Mouse (Mus musculus) cerebellum, adult 11 months (tissue): Measurements from ENCODE around the gene Pdpr.
"Not testable (repeated sequence)": the region's sequence is repeated elsewhere in the genome, so short reads cannot be mapped to it uniquely, and the experiment has no call there.

Experiments
- DNase-seq: peaks from one replicate; pipeline ENCODE4 v3.0.0; 2022

Pdpr gene

DNA sequence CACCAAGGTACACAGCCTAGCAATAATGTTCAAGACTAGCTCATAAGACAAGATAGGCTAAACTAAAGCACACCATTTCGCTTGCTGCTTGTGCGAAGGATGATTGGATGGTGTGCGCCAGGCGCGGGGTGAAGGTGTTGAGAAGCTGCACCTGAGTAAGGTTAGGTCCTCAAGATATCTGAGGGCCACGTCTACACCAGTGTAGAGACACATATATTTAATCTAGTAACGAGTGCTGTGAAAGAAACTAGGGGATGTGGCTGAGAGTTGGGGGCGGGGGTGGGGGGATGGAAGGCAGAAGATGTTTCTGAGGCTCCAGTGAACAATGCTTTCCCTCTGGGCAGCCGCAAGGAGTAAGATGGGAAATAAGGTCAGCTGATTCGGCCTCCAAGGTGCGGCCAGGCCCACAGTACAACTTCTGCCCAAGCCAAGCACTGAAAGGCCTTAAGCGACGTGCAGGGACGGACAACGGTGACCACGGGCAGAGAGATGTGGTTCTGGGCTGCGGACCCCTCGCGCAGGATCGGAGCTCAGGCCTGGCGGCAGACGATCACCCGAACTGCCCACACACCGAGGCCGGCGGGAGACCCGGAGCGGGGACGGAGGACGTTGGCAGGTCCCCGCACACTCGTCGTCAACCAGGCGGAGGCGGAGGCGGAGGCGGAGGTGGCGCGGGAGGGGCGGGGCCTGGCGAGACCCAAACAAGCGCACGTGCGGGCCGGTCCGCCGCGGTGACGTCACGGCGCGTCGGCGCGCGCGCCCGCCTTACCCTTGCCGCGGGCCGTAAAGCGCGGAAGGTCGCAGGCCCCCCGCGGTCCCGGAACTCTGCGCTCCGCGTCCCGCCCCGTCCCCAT, at the start of gene Pdpr:
Gene Pdpr, plus strand, starts transcription at position 766 of the 854 bp plus-strand sequence.
- DNase-seq = peak; percentile 92

DNA sequence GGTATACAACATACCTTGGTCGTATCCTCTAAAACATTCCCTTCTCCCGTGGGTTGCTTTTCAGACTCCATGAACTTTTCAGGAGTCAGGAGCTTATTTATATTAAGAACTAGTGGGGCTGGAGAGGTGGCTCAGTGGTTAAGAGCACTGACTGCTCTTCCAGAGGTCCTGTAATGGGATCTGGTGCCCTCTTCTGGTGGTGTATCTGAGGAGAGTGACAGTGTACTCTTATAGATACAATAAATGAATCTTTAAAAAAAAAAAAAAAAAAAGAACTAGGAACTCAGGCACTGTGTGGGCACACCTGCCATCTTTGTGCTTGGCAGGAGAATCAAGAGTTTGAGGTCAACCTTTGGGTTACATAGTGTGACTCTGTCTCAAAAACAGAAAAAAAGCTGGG, 45.7 kb upstream of the Pdpr start:
- no peak for DNase-seq

GRCm38 (mm10) chr8:111049106-111049505, 45.3 kb upstream of the Pdpr start:
- DNase-seq = no peak

GRCm38 (mm10) chr8:111053827-111054518, 40.5 kb upstream of the Pdpr start:
- no peak for DNase-seq

DNA sequence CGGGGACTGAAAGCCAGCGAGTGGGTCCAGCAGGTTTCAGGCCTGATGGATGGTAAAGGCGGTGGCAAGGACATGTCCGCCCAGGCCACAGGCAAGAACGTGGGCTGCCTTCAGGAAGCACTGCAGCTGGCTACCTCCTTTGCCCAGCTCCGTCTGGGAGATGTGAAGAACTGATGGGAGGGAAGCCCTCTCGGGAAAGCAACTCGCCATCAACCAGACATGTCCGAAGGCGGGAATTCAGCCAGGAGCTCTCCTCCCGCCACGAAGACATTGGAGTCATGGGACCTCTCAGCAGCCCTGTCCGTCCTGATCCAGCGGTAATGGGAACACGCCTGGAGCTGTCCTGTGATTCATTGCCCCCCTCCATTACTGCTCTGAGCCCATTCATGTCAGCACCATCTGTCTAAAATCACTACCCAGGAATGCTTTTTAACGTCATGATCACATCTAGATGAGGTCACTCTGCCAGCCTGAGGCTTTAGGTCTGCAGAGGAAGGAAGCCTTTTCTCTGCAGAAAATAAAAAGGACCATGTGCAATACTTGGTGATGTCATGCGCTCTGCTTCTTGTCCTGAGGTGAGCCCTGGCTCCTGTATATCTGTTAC, 39.3 kb upstream of the Pdpr start:
- peak; percentile 17 for DNase-seq

- DNase-seq = no peak
These were observed 38.8 kb upstream of the Pdpr start for GRCm38 (mm10) chr8:111055661-111056060.

DNA sequence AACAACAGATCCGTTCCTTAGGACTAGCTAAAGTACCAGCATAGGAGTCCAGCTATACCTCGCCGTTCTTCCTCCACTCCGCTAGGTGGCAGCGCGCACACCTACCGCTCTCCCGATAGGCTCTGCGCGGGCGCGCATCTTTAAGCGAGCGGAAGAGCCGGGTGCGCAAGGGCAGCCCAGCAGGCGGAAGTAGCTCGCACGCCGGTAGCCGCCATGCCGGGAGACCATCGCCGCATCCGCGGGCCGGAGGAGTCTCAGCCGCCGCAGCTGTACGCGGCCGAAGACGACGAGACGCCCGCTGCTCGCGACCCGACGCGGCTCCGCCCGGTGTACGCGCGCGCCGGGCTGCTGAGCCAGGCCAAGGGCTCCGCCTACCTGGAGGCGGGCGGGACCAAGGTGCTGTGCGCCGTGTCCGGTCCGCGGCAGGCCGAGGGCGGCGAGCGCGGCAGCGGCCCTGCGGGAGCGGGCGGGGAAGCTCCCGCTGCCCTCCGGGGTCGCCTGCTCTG, 38.2 kb upstream of the Pdpr start, which contains the start of gene Exosc6:
Gene Exosc6, plus strand, starts transcription at position 182 of the 506 bp plus-strand sequence.
- peak; percentile 90 for DNase-seq

DNA sequence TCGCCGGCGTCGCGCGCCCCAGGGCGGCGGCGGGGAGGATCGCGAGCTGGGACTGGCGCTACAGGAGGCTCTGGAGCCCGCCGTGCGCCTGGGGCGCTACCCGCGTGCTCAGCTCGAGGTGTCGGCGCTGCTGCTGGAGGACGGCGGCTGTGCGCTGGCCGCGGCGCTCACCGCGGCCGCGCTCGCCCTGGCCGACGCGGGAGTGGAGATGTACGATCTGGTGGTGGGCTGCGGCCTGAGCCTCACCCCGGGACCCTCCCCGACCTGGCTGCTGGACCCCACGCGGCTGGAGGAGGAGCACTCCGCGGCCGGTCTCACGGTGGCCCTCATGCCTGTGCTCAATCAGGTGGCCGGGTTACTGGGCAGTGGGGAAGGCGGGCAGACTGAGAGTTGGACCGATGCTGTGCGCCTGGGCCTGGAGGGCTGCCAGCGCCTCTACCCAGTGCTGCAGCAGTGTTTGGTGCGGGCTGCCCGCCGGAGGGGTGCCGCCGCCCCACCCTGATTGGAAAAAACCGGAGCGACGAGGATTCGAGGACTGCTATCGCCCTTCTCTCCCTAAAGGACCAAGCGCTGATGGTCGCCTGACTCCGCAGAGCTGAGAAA, 37.6 kb upstream of the Pdpr start:
- DNase-seq = peak; percentile 35

- DNase-seq = no peak
These were observed 35.4 kb upstream of the Pdpr start for GRCm38 (mm10) chr8:111058946-111059572.

DNA sequence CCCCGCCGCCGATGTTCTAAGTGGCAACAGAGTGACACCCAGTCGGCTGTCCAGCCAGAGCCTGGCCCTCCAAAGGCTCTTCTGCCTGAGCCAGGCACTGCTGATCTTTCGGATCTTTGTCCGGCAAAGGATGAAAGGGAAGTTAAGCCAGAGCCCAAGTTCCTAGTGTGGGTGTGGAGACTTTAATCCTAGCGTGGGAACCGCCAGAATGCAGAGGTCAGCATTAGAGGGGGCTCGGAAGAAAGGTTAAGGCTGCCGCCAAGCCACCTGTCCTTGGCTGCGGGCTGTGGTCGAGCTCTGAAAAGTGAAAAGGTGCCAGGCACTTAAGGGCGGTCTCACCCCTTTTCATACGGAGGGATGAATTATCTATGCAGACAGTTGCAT, 32.8 kb upstream of the Pdpr start:
- no peak for DNase-seq

DNA sequence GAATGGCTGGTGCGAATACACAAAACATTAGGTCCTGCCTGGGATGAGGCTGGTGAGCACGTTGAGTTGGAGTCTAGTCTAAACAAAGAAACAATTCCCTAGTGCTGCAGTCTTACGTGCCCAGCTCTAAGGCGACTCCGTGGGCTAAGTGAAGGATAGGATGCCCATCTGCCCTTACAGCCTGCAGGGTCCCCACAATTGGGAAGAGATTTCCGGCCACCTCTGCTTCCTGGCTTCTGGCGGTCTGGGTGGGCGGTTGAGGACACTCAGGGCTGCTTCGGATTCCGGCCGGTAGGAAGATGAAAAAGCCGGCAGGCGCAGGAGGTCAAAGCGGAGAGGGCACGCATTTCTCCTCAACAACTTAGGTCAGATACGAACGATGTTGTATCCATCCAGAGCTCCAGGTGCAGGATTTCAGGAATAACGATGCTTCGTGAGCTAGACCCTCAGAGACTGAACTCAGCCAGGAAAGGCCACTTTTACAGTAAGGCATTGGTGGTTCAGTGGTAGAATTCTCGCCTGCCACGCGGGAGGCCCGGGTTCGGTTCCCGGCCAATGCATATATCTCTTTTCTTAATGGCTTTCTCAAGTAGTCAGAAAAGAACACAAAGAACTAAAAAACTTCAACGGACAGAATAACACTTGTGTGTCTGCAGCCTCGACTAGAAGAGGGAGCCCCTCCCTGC, 32.2 kb upstream of the Pdpr start:
- DNase-seq = peak; percentile 91

DNA sequence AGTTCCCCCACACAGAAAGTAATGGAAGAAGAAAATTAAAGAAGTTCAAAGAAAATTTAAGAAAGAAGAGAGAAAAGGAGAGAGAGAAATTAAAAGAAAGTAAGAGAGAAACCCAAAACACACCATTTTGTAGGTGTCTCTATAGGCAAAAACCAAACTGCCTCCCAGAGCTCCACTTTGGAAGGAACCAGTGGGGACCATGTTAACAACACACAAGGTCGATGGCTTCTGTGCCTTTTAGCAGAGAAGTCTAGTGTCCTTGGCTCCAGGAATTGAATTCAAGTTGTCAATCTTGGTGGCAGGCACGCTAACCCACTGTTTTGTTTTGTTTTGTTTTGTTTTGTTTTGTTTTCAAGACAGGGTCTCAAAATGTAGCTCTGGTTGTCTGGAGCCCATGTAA, 31.5 kb upstream of the Pdpr start:
- DNase-seq = no peak

DNA sequence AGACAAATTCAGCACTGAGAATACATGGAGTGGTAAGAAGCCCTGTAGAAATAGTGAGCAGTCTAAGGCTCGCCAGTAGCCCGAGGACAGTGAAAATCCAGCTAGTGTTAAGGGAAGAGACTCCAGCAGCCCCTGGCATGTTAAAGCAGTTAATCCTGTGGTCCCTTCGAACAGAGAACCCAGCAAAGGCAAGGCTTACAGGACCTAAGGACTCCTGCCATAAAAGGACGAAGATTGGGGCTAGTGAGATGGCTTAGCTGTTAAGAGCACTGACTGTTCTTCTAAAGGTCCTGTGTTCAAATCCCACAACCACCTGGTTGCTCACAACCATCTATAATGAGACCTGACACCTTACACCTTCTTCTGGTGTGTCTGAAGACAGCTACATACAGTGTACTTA, 28.1 kb upstream of the Pdpr start:
- no peak for DNase-seq

DNA sequence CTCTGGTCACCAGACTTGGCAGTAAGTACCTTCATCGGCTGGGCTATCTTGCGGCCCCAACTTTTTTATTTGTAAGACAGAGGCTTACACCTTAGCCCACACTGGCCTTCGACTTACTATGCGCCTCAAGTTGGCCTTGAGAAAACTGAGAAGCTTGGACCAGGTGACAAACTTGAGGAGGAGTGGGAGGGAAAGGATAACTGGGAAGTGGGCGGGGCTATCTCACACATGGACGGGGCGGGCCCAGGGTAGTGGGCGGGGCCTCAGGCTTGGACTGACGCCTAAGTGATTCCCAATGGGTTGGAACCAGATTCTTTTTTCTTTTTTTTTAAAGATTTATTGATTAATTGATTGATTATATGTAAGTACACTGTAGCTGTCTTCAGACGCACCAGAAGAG, 27.0 kb upstream of the Pdpr start:
- no peak for DNase-seq

- not testable (repeated sequence) for DNase-seq
These were observed 25.8 kb upstream of the Pdpr start for GRCm38 (mm10) chr8:111068660-111069059.

DNA sequence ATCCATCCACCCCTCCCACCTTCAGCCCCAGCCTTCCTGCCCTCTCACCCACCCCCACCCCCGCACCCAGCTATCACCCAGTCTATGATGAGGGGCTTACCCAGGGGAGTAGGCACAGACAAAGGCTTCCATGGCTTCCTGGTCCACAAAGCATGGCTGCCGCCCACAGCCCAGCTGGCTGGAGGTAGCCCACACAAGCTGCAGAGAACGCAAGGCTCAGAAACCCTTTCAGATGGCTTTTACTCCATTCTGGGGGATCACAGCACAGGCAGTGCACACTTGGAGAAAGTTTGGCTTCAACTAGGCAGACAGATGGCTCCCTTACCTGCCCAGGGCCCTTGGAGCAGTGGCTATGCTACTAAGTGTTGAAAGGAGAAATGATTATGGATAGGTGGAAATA, 18.5 kb upstream of the Pdpr start:
- no peak for DNase-seq

DNA sequence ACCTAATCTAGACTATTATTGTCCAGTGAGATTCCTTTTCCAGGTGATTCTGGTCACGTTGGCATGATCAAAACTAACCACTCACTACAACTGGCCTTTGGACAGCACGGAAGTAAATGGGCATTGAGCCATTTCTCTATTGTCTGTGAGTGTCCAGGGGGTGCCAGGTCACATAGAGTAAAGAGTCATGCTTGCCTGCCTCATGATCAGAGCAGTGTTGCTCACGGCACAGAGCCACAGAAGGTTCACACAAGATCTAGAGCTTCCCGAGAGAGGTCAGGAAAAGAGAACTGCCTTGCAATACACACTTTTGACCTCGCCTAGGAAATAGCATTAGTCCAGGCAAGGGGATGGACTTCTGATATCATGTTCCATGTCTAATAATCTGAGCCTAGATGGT, 15.0 kb upstream of the Pdpr start:
- DNase-seq = no peak

DNA sequence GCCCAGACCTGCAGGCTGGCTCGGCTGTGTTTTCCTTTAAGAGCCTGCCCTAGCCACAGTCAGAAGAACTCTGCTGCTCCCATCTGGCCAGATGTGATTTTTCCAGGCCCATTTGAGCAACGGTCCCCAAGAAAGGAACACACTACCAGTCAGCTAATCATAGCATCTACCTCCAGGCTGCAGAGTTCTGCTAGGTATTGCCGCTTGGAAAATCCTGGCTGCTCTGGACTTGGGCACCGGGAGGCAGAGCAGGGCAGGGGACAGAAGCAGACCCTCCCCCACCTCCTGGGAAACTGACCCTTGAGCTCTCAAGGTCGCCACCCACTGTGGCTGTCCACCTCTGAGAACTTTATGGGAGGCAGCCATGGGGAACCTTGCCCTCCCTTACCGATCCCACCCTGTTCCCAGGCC, 14.6 kb upstream of the Pdpr start:
- no peak for DNase-seq

DNA sequence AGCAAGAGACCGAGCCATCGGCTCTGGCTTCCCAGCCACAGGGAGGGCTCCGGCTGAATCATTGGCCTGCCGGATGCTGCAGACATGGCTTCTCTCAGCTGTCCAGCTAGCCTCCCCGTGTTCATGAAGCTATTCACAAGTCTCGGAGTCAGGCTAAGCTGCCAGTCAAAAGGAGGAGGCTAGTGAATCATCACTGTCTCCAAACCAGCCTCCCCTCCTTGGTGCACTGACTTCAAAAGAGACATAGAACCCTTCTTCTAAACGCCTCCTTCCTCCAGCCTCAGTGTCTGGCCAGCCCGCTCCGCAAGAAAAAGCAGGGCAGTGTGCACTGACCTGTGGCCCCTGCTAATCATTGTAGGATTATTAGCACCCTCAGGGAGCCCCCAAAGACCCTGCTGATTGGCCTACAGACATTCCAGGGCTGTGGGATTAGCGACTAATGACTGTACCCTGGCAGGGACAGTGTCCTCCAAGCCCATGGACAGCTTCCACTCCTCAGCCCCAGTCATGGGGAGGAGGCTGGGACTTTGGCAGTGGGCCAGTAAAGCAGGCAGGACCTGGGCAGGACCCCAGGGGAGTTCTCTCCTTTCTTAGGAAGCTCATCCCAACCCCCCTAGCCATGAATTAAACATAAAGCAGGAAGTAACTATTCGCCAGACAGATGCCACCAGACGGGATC, 12.7 kb upstream of the Pdpr start:
- DNase-seq = no peak

GRCm38 (mm10) chr8:111083936-111084335, 10.5 kb upstream of the Pdpr start:
- DNase-seq = not testable (repeated sequence)

- peak; percentile 59 for DNase-seq
These were observed 4.3 kb upstream of the Pdpr start for GRCm38 (mm10) chr8:111090126-111090525.
